Mouse (Mus musculus) T-helper 17 cell (primary cell): ENCODE data around the gene Pex3.

Source experiments
- in situ Hi-C, 2 experiments: fragments of 300-600 bp; cut with MboI, MseI; formaldehyde crosslinking; loops; 1 replicate in 1 of 2; 2 replicates in 1 of 2; pipeline ENCODE4 v1.15.1; 2025; ENCODE audit warnings: high pct_unique_total_duplicates in 2 of 2

The Pex3 gene

DNA sequence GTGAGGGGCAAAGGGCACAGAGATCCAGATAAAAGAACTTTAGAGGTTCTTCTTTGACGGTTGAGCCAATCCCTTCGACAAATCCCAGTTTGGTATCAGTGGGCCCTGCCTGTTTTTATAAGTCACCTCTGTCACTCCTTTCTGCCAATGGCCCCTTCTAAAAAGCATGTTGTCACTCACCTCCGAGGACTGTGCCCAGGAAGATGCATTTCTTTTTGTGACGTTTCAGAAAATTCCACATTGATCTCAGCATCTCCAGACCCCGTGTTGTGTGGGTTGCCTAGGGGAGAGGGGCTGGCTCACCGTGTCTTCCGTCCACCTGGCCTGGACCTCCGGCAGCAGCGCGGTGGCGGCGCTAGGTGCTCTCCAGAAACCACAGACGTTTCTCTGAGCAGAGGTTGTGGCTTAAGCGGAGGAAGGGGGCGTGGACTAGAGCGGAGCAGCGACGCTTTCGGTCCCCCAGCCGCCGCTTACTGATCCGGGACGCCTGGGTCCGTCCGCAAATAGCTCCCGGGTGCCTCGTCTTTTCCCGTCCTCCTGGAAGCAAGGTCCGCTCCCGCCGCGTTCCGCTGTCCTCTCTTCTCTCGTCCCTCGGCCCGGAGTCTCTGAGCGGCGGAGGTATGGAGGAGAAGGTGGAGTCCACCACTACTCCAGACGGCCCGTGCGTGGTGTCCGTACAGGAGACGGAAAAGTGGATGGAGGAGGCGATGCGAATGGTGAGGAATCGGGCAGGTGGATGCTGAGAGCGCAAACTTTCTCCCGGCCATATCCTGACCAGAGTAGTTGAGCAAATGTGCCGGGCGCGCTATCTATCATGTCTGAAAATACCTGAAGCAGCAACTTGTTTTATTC lies at the start of gene Pex3, which contains the start of gene Adat2:
Gene Pex3 (minus strand): TSS at position 497 of the 852 bp plus-strand sequence.
Gene Adat2 (plus strand): TSS at position 249 of the 852 bp plus-strand sequence.
- in situ Hi-C loops, result loop anchor here (10.0 to 25.0 kb wide), 3 partner anchors 312 to 1134 kb away; partner anchors contain the start of gene Aig1 (in 1 of the 2)

- in situ Hi-C loops, result no loop called here
These were observed 48.0 kb upstream of the Pex3 start for GRCm38 (mm10) chr10:13600926-13601325.

- in situ Hi-C loops, result no loop called here
These were observed 44.5 kb upstream of the Pex3 start for GRCm38 (mm10) chr10:13597491-13597890.

DNA sequence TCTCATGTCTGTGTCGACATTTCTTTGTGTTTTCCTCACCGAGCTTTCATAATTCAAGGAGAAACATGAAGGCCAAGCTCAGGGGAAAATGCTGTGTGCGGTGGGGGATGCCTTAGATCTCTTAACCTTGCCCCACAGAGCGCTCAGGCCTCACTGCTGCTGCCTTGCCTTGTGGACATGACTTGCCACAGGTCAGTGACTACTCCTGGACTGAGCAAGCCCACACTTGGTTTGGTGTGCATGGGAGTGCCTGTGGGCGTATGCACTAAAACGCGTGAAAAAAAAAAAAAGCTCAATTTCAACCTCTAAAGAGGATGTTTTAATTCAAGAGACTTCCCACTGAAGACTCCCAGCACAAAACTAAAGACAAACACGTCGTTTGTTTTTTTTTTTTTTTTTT lies 43.9 kb upstream of the Pex3 start:
- in situ Hi-C loops, result no loop called here

DNA sequence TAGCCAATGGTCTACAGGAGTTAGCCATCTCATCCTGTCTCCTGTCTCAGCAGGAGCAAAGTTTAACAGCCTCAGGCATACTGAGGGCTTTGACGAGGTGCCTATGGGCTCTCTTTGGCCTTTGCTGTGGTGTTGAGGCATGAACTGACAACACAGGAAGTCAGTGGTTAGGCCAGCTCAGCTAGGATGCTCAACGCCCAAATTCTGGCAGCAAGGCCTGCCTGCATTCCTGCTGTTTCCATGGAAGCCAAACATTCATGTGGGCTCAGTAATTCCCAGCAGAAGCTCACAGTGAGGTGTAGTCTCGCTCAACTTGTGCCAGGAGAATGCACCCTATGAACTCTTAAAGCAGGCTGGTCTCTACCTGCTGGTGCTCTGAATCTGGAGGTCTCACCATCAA lies 43.1 kb upstream of the Pex3 start:
- in situ Hi-C loops, result no loop called here

- in situ Hi-C loops, result no loop called here
These were observed 40.6 kb upstream of the Pex3 start for GRCm38 (mm10) chr10:13593529-13593928.

DNA sequence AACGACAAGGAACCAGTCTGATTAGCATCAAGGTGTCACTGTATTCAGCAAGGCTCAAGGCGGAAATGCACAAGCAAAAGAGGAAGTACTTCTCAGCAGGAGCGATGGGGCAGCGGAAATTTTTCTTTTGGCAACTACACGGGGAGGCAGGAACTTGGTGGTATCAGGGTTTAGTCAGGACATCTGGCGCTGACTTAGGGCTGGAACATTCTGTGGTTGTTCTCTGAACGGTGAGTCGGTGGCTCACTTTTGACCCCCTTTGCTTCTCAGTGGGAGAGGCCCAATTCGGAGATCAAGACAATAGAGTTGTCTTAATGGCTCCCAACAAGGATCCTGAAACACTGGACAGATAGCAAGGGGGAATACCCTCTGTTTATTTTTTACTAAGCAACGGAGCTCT lies 39.3 kb upstream of the Pex3 start:
- in situ Hi-C loops, result no loop called here

DNA sequence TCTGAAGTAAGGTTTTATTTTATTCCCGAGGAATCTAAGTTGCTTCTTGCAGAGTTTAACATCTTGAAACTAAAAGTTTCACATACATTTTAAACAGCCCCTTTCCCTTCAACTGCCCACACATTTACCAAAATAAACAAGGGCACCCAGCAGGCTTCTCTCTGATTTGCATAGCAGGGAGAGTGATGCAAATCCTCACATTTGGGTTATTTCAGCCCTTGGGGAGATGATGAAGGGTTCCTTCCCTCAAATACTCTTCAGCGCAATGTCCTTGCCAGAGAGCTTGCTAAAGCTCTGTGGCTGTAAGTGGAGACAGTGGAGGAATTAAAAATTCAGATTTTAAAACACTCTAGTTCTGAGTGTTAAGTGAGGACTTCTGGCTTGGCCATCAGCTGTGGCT lies 35.0 kb upstream of the Pex3 start:
- in situ Hi-C loops, result loop anchor here in 1 of 2 experiments (5.0 kb wide), 1 partner anchor 84 kb away; no protein-coding TSS in a partner anchor

- in situ Hi-C loops, result loop anchor here in 1 of 2 experiments (10.0 kb wide), 1 partner anchor 818 kb away; no protein-coding TSS in a partner anchor
These were observed 24.2 kb upstream of the Pex3 start for GRCm38 (mm10) chr10:13577123-13577522.

DNA sequence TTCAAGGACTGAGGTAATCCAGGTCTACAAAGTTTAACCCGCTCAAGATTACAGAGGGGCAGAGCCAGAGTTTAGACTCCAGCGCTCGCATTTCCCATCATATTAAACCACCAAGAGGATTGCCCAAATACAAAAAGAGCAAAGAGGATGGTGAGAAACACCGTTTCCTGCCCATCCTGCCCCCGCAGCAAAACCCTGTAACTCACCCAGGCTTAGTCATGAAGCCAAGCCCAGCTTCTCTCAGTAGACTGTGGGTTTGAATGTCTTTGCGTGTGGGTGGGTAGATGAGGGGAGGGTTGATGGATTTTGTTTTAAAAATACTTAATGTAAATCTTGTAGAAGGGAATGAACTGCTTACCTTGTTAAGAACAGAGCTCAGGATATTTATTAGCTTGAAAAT lies 19.5 kb upstream of the Pex3 start:
- in situ Hi-C loops, result loop anchor here (5.0 to 25.0 kb wide), 5 partner anchors 380 to 1115 kb away; no protein-coding TSS in a partner anchor

DNA sequence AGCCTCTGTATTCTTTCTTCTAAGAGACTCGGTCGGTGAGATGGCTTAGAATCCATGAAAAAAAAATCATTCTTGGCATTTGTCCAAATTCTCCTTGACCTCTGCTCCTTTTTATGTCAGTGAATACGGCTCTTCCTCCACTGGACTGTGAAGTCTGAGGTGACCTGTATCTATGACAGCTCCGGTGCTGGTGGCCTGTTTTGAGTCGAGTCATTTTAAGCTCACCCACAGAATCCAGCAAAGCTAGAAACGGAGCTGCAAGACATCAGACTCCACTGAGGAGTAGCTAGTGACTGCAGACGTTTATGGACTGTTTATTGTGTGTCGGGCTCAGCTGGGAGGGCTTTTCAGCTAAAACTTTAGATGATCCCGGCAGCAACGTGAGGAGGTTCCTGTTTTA lies 19.1 kb upstream of the Pex3 start:
- in situ Hi-C loops, result loop anchor here (5.0 to 25.0 kb wide), 5 partner anchors 380 to 1115 kb away; no protein-coding TSS in a partner anchor

DNA sequence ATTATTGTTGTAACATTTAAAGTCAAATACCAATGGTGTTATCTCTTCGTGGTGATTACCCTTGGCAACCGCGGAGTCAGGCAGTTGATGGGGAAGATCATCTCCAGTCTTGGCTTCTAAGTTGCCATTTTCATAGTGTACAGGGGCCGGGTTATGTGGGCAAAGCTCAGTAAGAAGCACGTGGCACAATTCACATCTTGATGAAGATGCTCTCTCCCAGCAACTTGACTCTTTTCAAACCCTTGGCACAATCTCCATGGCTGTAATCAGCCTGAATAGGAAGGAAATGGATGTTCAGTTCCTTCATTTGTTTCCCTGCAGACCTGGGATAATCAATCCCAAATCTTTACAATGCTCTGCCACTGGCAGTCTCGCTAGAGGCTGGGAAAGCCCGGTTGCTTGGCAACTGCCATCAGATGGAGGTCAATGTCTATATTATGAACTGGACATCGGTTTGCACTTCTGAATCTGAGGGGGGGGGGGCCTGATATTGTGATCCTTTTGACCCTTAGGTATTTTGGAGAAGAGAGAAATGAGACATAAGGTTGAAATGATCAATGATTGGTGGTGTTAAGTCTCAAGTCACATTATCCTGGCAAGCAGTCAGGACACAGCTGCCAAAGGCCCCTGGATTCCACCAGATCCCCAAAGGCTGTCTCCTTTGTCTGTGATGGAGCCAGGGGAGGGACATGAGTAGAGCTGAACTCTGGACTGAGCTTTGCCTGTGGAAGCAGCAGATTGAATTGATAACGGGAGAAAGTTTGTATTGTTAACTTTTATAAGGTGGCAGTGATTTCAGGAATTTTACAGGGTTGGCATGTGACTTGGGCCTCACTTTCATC lies 18.0 kb upstream of the Pex3 start:
- in situ Hi-C loops, result loop anchor here (5.0 to 25.0 kb wide), 5 partner anchors 381 to 1116 kb away; no protein-coding TSS in a partner anchor

GRCm38 (mm10) chr10:13569818-13570217 lies 16.9 kb upstream of the Pex3 start:
- in situ Hi-C loops, result loop anchor here (5.0 to 25.0 kb wide), 6 partner anchors 382 to 1117 kb away; no protein-coding TSS in a partner anchor

DNA sequence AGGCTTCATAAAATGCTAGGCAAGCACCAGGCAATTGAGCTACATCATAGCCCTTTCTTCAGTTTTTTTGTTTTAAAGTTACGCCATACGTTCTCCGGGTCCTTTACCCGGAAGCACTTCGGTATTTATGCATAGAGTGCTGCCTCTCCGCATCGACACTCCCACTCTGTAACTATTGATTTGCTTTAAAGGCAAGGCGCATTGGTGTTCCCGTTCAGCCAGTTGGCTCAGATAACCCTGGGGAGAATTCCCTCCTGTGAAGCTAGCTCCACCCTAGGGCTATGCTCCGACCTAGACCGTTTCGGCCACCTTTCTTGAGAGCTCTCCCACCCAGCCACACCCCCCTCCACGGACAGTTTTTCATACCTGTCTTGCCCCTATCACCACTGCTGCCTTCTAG lies 13.5 kb upstream of the Pex3 start:
- in situ Hi-C loops, result loop anchor here (5.0 to 25.0 kb wide), 3 partner anchors 626 to 1121 kb away; no protein-coding TSS in a partner anchor

- in situ Hi-C loops, result loop anchor here (5.0 to 25.0 kb wide), 3 partner anchors 627 to 1122 kb away; no protein-coding TSS in a partner anchor
These were observed 12.1 kb upstream of the Pex3 start for GRCm38 (mm10) chr10:13565080-13565448.

GRCm38 (mm10) chr10:13564364-13565079 lies 11.6 kb upstream of the Pex3 start:
- in situ Hi-C loops, result loop anchor here (5.0 to 25.0 kb wide), 4 partner anchors 628 to 1123 kb away; no protein-coding TSS in a partner anchor

- in situ Hi-C loops, result loop anchor here (5.0 to 25.0 kb wide), 3 partner anchors 752 to 1127 kb away; no protein-coding TSS in a partner anchor
These were observed 7.2 kb upstream of the Pex3 start for GRCm38 (mm10) chr10:13560014-13560674.

GRCm38 (mm10) chr10:13554316-13554715 lies 1.4 kb upstream of the Pex3 start:
- in situ Hi-C loops, result loop anchor here (10.0 to 25.0 kb wide), 3 partner anchors 310 to 1133 kb away; partner anchors contain the start of gene Aig1 (in 1 of the 2)

DNA sequence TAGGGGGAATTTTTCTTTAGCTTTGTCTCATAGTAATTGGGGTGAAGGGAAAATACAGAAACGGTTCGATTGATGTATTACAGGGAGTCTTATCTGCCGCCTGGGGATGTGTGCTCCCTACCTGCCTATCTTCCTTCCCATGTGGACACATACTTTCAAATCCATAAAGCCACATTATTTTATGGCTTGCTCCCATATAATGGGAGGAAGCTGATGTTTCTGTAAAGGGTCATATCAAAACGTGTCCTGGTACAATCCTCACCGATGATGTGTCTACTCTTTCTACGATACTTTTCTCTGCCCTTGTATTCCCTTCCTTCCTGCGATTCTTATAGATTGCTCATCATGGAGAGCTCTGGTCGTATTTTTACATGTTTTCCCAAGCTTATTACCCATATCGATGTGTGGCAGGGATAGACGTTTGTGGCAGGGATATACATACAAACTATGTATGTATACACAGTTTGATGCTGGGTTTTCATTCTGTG lies 600 bp upstream of the Pex3 start:
- in situ Hi-C loops, result loop anchor here (10.0 to 25.0 kb wide), 3 partner anchors 311 to 1134 kb away; partner anchors contain the start of gene Aig1 (in 1 of the 2)

DNA sequence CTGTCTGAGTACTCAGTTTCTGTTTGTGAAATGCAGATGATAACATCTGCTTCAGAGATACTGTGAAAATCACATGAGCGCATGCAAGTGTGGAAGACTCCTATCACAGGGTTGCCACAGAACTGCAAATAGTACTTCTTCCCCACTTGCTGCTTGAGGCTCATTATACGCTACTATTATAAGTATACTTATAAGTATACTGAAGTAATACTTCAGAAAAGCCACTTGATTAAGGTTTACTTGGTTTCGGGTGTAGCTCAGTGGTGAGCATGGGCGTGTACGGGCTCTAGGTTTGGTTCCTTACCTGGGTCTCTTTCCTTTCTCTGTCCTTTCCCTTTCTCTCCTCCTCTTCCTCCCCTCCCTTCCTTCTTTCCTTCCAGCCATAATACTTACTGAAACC lies 11.2 kb downstream of the Pex3 start:
- in situ Hi-C loops, result no loop called here
